Mouse (Mus musculus) c-Kit-negative CD71-positive TER-119-positive erythroid progenitor cells, embryonic 14.5 days (primary cell): ENCODE measurements around the gene Optc.

Experiments
- DNase-seq: peaks from one replicate; pipeline ENCODE4 v3.0.0-alpha.2; 2013; ENCODE audit warnings: low read depth, low spot score

The Optc gene

DNA sequence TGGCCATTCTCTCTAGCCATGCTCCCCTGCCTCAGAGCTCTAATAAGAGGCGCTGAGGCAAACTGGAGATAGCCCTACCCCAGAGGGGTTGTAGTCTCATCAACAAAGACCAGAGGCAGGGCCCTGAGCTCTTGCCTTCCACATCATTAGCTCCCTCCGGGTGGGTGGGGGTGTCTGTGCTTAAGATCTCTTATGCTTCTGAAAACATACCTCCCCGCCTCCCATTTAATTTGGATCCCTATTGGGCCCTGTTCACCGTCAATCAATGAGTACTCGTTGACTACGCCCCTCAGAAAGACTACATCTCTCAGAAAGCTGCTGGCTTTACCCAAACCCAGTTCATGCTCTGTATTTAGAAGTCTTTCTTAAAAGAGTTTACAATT, 10.3 kb upstream of the Optc start:
- no peak for DNase-seq

- no peak for DNase-seq
These were observed 9.8 kb upstream of the Optc start for GRCm38 (mm10) chr1:133917456-133918087.

DNA sequence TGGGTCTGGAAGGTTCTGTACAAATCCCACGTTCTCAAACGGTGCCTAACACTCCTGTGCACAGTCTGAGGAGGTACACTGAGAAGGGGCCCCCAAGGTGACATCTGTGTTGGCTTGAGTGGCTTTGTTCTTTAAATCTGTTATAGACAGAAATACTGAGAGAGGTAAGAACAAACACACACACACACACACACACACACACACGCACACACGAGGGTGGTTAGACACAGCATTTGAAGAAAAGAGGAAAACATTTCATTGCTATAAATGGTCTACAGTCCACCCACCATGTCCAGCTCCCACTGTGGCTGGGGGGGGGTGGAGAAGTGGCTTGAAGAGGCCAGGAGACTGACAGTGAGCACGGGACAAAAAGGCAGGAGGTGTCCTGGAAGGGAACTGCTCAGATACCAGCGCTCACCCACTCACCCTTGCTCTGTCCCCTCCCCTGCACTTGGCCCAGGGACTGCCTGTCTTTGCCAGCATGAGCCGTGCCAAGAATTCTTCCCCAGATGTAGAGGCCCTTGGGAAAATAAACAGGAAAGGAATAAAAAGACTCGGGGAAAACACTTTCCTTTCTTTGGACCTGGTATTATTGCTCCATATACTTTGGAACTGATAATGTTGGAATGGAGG, 8.0 kb upstream of the Optc start:
- no peak for DNase-seq

- no peak for DNase-seq
These were observed 7.3 kb upstream of the Optc start for GRCm38 (mm10) chr1:133915115-133915514.

DNA sequence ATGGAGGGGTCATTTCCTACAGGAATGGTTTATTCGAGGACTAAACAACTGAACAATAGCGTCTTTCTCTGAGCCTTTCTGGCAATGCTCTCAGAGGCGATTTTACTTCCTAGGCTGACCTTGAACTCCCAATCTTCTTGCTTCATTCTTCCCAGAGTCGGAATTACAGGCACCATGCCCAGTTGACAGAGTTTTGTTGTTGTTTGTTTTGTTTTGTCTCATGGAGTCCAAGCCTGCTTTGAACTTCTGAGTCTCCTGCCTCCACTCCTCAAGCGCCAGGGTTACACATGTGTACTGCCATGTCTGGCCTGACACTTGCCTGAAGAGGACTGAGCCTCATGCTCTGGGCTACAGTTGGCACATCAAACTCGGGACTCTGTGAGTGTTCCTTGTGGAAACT, 5.2 kb upstream of the Optc start:
- no peak for DNase-seq

DNA sequence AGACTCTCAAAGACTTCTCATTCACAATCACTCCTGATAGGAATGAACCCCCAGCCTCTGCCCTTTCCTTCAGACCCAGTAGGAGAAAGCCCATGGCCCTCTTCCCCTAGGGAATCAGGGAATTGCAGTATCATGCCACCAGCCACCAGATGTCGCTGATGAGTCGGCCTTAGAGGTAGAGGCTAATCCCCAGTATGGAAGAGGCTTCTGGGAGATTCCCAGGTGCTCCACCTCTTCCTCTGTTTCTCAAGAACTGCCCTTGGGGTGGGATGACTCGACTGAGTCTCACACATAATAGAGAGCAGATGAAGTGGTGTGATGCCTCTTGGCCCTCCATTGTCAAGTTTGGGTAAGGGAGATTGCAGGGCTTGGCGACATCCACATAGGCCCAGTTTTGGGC, 3.7 kb upstream of the Optc start:
- DNase-seq = peak; percentile 54

DNA sequence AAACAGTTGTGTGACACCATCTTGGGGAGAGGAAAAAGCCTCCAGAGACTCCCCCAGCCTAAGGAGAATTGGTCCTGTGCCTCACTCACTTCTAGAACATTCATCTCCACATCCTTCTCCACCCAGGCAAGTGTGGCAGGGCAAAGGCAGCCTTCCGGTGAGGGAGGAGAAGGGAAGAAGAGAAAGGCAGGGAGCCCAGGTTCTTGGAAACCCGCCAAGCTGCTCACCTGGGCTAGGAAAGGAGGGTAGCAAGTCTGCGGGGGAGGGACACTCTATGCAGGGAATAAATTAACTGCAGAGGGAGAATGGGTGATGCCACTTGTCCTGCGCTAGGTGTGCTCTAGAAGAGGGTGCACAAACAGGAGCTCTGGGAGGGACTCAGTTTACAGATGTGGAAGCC, 3.2 kb upstream of the Optc start:
- DNase-seq = no peak

DNA sequence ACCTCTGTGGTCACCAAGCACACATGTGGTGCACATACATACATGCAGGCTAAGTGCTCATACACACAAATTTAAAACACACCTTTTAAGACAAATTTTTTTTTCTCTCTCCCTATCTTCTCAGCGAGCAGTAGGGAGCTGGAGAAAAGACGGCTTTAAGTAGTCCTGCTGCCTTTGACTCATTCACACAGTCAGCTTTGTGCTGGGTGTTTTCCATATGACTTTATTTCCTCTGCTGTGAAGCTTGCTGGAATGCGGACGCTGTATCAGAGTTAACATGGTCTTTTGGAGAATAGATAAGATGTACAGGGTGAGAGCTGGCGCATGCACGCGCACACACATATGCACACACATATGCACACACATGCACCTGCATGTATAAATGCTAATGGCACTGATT, 2.3 kb upstream of the Optc start:
- no peak for DNase-seq

GRCm38 (mm10) chr1:133908659-133909575, 1.1 kb upstream of the Optc start:
- DNase-seq = no peak

DNA sequence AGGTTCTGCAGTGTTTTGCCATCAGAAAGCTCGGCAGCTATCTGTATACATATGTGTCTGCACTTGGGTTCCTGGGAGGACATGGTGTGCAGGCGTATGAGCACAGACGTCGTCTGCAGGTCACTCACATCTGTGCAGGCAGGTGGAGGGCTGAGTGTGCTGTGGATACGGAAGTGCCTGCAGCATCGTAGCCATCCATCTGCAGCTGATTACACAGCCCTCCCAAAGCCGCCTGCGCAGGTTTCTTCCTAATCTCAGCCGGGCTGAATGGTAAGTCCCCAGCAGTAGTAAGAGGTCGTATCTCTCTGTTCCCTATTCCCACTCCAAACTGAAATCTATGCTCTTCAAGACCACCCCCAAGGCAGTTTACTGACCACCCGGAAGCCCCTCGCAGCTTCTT, 1.4 kb downstream of the Optc start:
- no peak for DNase-seq

DNA sequence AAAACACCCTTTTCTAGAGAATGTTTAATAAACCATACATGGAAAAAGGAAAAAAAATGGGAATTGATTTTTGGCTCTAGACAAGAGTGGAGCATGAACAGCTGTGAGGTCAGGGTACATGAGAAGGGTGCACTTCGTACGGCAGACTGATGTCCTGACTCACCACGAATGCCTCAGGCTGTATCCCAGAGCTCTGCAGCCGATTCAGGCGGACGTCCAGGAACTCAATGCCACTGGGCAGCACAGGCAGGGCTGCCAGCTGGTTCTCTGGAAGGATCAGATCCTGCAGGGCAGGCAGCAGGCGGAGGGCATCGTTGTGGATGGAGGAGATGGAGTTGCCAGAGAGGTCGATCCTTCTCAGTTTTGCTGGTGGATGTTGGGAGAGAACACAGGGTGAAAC, 7.0 kb downstream of the Optc start:
- DNase-seq = no peak

GRCm38 (mm10) chr1:133899043-133899542, 8.7 kb downstream of the Optc start:
- no peak for DNase-seq

DNA sequence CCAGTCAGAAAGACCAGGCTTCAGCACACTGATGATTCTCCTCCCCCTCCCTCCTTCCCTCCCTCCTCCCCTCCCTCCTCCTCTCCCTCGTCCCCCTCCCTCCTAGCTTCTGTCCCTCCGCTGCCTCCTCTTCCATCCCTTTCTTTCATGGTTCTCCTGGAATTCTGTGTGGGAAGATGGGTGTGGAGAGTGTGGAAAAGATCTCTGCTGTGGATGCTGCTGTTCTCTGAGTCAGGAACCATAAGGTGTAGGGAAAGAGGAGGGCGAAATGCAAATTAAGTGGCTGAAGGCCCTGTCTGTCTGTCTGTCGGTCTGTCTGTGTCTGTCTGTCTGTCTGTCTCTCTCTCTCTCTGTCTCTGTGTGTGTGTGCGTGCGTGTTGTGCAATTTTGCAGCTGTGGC, 10.5 kb downstream of the Optc start:
- no peak for DNase-seq

DNA sequence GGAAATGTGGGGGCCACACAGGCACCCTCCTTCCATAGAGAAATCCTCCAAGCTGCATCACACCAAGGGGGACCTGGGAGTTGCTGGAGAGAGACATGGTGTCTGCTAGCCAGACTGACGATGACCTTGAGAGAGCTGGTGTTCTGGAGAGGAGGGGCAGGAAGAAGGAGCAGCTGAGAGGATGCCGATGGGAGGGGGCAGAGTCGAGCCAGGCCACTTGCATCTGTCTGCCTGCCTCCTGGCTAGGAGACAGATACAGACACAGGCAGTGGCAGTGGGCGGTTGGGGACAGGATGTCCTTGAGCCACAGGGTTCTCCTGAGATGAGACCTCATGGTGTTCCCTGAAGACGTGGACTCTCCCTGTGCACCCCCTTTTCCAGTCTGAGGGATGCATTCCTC, 16.3 kb downstream of the Optc start:
- no peak for DNase-seq

DNA sequence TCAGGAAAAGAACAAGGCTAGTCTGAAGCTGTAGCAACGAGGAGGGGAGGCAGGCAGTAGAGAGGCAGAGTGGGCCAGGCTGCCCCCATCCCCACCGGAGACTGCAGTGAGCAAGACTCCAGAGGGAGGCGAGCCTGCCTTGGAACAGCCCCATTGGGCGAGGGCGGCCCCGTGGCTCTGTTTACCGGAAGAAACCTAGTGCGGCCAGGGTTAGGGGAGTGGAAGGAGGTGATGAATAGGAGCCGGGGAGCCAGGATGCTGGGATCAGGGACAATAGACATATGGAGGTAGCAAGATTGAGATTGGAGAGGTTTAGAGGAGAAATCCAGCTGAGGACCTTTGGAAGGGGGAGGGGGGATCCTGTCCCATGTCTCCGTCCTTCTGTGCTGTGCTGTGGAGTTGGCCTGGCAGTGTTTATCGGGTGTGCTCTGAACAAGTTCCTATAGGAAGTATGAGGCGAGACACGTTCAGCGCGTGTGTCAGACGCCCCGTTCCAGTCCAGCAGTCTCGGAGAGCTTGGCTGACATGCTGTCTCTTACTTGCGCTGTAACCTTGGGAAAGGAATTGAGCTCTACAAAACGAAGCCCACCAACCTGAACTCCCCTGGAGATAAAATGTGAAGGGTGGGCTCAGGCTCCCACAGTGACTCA, 17.7 kb downstream of the Optc start:
- DNase-seq = no peak

GRCm38 (mm10) chr1:133887538-133888250, 20.1 kb downstream of the Optc start:
- peak; percentile 33 for DNase-seq

DNA sequence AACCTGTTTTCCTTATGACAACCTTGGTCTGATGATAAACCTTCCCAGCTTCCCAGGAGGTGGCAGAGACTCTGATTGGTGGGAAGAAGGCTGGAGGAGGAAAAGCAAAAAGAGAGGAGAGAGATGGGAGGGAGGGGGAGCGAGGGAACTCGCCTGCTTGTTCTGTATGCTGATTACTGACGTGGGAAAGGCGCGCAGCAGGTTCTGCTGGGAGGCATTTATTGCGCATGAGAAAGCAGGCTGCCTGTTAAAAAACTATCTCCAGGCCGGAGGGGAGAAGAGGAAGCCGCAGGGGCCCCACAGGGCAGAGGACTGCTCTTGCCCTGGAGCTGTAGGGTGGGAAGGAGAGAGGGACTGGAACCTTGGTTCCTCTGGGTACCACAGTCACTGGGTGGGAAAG, 20.8 kb downstream of the Optc start:
- no peak for DNase-seq

DNA sequence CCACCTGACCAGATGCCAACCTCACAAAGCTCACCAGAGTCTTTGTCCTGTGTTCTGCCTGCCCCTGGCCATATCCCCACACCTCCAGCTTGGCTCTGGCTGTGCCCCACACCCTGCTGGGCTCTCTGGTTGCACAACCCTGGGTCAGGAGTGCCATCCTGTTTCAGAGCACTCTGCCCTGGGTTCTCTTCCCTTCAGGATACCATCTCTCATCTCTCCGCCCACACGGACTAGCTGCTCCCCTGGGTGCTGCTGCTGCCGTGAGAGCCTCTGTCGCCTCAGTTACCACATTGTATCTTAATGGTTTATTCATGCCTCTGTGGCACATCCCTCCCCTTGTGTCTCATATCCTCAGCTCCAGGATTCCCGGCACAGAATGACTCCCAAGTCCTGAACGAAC, 21.4 kb downstream of the Optc start:
- no peak for DNase-seq

DNA sequence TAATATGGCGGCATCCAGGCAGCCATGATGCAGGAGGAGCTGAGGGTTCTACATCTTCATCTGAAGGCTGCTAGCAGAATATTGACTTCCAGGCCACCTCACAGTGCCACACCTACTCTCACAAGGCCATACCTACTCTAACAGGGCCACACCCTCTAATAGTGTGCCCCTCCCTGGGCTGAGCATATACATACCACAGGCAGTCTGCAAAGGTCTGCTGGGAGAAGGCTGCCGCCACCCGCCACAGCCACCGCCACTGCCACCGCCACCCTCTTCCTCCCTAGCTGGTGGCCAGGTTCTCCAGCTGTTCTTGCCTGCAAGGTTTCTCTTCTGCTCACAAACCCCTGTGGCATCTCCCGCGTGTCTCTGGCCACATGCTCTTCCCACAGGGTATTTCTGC, 22.0 kb downstream of the Optc start:
- peak; percentile 42 for DNase-seq

GRCm38 (mm10) chr1:133884746-133885145, 23.1 kb downstream of the Optc start:
- no peak for DNase-seq

DNA sequence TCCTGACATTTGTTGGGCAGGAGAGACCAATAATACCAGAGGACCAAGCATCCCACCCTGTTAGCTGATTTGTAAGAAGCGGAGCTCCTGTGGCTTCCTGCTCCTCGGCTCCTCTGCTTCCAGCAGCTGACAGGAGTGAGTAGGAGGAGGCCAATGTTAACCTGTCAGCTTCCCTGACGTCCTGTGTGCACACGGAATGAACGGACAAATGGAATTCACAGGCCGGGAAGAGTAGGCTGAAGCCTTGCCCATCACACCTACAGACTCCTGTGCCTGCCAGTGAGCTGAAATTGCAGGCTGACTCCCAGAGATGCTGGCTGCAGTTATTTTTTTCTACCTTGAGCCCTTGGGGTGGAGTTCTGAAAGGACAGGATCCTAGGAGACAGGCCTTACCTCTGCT, 23.7 kb downstream of the Optc start:
- DNase-seq = no peak
